In the genomic region with DNA sequence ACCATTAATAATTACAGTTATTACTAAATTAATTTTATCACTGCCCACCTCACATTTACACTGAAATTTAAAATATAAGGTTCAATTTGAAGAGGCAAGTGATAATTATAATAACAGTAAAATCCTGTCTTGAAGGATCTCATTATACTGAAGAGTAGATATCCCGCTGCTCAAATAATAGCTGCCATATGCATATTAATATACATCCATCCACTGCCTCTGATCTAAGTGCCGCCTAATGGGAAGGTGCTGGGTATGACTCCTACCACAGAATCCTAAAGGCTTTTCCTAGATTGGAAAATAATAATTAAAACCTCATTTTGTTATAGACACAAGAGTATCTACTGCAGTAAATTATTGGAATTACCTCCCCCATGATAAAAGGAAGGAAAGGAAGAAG, we compare ENCODE assay signal across 26 mouse cellular contexts.
"Had no signal": no experiment of that assay in that cellular context is flagged by ENCODE, and none has a peak within 500 bp of the region (broad histone marks: within the 10 kb centered on the region; RNA-seq: fewer than 3 reads in every experiment).

No protein-coding gene starts in this region.

- DNase-seq: gastrocnemius, postnatal 14 days; gastrocnemius, postnatal 36 days; heart, adult 11 months; heart, adult 2 months; heart, postnatal 14 days; heart, postnatal 36 days; kidney, adult 11 months; kidney, adult 2 months; kidney, adult 9 months; kidney, postnatal 25 days; kidney, postnatal 4 days; liver; liver, embryonic 13.5 days had no signal

- H3K4me1 ChIP-seq: heart, embryonic 13.5 days; heart, embryonic 15.5 days; hindbrain, embryonic 13.5 days; kidney, embryonic 15.5 days; limb, embryonic 10.5 days; limb, embryonic 12.5 days; liver, embryonic 13.5 days had no signal

- H3K27me3 ChIP-seq: heart, embryonic 13.5 days; heart, embryonic 15.5 days; hindbrain, embryonic 13.5 days; kidney, embryonic 15.5 days; limb, embryonic 12.5 days; liver, embryonic 13.5 days had no signal

- H3K36me3 ChIP-seq: heart, embryonic 13.5 days; heart, embryonic 15.5 days; hindbrain, embryonic 13.5 days; kidney, embryonic 15.5 days; limb, embryonic 10.5 days; limb, embryonic 12.5 days; liver, embryonic 13.5 days had no signal

- H3K9ac ChIP-seq: heart, embryonic 13.5 days; heart, embryonic 15.5 days; hindbrain, embryonic 13.5 days; kidney, embryonic 15.5 days; limb, embryonic 12.5 days; liver, embryonic 13.5 days had no signal

- H3K4me2 ChIP-seq: heart, embryonic 11.5 days; heart, embryonic 13.5 days; heart, embryonic 15.5 days; hindbrain, embryonic 13.5 days; kidney, embryonic 15.5 days; limb, embryonic 12.5 days; liver, embryonic 11.5 days; liver, embryonic 13.5 days had no signal

- H3K9me3 ChIP-seq: heart, embryonic 13.5 days; heart, embryonic 15.5 days; hindbrain, embryonic 13.5 days; kidney, embryonic 15.5 days; limb, embryonic 10.5 days; limb, embryonic 12.5 days; liver, embryonic 13.5 days had no signal

- ATAC-seq: hindbrain, postnatal 0 days; intestine, embryonic 16.5 days had no signal

- H3K27ac ChIP-seq: heart, adult 2 months; heart, embryonic 13.5 days; heart, embryonic 15.5 days; hindbrain, embryonic 13.5 days; hindbrain, postnatal 0 days; kidney, embryonic 15.5 days; kidney, postnatal 0 days; layer of hippocampus, adult 2 months; left cerebral cortex, adult 2 months; limb, embryonic 10.5 days; limb, embryonic 12.5 days; liver, embryonic 13.5 days had no signal

- H3K4me3 ChIP-seq: heart, adult 2 months; heart, embryonic 13.5 days; heart, embryonic 15.5 days; hindbrain, embryonic 13.5 days; kidney, embryonic 15.5 days; layer of hippocampus, adult 2 months; left cerebral cortex, adult 2 months; limb, embryonic 10.5 days; limb, embryonic 12.5 days; liver, embryonic 13.5 days had no signal
